Mouse (Mus musculus): ENCODE results near the gene Fhad1. TPM values are rescaled to one million over a fixed set of nuclear protein-coding genes. Genes with fewer than 3 reads are reported as not detected.

Fhad1 gene
- total RNA-seq, 2 experiments from 2014 or later: 5.1 to 10.8 TPM

- intact Hi-C loops (cut with DNase I): no loop called here
- DNase-seq (ENCODE audit: low spot score in 2 of 2): no peak
These were observed 113.0 kb downstream of the Fhad1 start for GRCm38 (mm10) chr4:141901711-141902478.

- DNase-seq (ENCODE audit: low spot score in 2 of 2): no peak
- intact Hi-C loops (cut with DNase I): no loop called here
These were observed 114.5 kb downstream of the Fhad1 start for GRCm38 (mm10) chr4:141900421-141900820.

DNA sequence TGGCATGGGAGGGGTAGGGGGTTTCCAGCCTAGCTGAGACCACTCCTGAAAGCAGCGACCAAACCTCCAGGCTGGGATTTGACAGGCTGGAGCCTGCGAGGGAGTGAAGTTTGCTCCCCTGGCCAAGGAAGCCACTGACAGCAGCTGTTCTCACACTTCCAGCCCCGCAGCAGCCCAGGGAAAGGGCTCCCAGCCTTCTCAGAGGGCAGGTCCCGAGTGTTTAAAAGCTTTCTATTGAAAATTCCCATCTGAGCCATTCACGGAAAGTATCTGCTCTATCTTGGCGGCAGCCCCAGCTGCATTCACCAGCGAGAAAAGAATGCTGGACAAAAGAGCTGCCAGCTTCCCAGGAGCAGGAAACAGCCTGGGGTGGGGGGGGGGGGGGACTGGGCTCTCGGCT, 114.9 kb downstream of the Fhad1 start:
- intact Hi-C loops (cut with DNase I): no loop called here
- no peak for DNase-seq (ENCODE audit: low spot score in 2 of 2)

GRCm38 (mm10) chr4:141898905-141899304, 116.0 kb downstream of the Fhad1 start:
- DNase-seq (ENCODE audit: low spot score in 2 of 2): no peak
- intact Hi-C loops (cut with DNase I): no loop called here

GRCm38 (mm10) chr4:141897838-141898237, 117.0 kb downstream of the Fhad1 start:
- DNase-seq (ENCODE audit: low spot score in 2 of 2): no peak
- intact Hi-C loops (cut with DNase I): no loop called here

GRCm38 (mm10) chr4:141897225-141897624, 117.7 kb downstream of the Fhad1 start:
- DNase-seq (ENCODE audit: low spot score in 2 of 2): no peak
- intact Hi-C loops (cut with DNase I): no loop called here

DNA sequence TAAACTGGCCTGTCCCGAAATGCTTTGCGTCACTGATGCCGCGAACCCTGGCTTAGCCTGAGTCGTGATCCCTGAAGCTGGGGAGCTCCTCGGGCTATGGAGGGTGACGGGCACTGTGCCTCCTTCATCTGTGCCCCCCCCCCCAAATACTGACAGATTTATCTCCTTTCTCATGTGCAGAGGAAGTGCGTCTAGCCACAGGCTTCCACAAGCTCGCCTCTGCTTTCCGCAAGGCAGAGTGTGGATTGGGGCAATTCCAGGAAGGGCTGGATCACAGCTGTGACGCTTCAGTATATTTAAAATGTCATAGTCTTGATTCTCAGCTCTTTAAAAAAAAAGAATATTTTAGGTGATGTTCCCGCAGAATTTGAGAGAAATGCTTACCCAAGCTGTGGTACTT, 119.1 kb downstream of the Fhad1 start:
- peak in 1 of 2 experiments; percentile 38 for DNase-seq (ENCODE audit: low spot score in 2 of 2)
- intact Hi-C loops (cut with DNase I): no loop called here

DNA sequence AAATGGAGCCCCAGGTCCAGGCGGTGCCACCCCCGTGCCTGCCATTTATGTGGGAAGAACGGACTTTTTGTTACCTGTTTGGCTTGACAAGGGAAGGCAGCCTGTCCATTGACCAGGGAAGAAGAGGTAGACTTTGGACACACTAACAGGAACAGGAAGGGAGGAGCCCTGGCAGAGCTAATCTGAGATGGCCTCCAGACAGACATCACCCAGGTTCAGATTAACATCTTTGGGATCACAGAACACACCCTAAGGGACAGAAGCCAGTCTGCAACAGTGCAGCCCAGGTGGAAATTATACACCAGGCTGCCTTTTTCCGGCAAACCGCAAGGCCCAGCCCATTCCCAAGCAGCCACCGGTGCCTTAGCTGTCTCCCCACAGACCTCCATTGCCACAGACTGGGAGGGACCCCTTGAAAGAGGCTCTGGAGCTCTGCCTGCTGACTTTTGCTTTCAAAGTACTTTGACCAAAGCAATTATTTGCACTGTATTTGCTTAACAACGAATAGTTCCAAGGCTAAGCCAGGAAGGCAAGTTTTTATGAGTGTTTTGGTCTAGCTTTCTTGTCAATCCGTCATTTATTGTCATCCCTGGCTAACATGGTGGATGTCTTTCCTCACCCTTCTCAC, 121.6 kb downstream of the Fhad1 start:
- DNase-seq (ENCODE audit: low spot score in 2 of 2): no peak
- intact Hi-C loops (cut with DNase I): no loop called here

- DNase-seq (ENCODE audit: low spot score in 2 of 2): no peak
- intact Hi-C loops (cut with DNase I): no loop called here
These were observed 128.4 kb downstream of the Fhad1 start for GRCm38 (mm10) chr4:141886385-141886968.

GRCm38 (mm10) chr4:141885451-141885850, 129.4 kb downstream of the Fhad1 start:
- DNase-seq (ENCODE audit: low spot score in 2 of 2): peak; percentile 70 to 80
- intact Hi-C loops (cut with DNase I): no loop called here

DNA sequence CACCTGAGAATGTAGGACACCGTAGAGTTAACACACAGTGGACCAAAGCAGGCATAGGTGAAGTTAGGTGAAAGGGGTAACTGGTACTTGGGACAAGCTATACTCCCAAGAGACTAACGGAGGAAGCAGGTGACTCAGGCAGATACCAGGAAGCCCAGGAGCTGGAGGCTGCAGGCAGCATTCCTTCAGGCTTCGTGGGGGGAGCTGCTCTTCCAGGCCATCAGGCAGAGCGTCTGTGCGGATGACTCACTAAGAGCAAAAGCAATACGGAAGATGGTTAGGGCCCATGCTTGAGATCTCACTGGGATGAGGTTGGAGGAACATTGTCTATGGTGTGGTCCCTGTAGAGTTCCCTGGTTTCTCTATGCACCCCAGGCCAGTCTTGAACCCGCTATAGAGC, 132.0 kb downstream of the Fhad1 start:
- no peak for DNase-seq (ENCODE audit: low spot score in 2 of 2)
- intact Hi-C loops (cut with DNase I): no loop called here

DNA sequence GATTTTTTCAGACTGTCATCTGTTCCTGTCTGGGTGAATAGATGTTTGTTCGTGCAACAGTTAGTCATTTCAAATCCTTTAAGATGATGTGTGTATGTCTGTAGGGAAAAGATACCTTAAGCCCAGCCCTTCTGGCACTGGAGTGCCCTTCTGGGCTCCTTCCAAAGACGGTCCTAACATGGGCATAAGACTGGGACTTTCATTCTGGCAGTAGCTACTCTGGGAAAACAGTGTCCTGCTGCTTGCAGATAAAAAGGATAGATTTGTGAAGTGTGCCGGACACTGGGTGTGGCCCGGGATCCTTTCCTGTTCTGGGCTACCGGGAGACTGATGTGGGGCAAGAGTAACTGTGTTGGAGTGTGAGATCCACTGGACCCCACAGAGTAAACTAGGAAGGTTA, 132.9 kb downstream of the Fhad1 start:
- no peak for DNase-seq (ENCODE audit: low spot score in 2 of 2)
- intact Hi-C loops (cut with DNase I): no loop called here

GRCm38 (mm10) chr4:141881289-141881914, 133.5 kb downstream of the Fhad1 start:
- DNase-seq (ENCODE audit: low spot score in 2 of 2): no peak
- intact Hi-C loops (cut with DNase I): no loop called here

GRCm38 (mm10) chr4:141879875-141880274, 135.0 kb downstream of the Fhad1 start:
- DNase-seq (ENCODE audit: low spot score in 2 of 2): no peak
- intact Hi-C loops (cut with DNase I): loop anchor here (5.0 kb wide), 1 partner anchor 77 kb away; no protein-coding TSS in a partner anchor

- no peak for DNase-seq (ENCODE audit: low spot score in 2 of 2)
- intact Hi-C loops (cut with DNase I): loop anchor here (5.0 kb wide), 1 partner anchor 78 kb away; no protein-coding TSS in a partner anchor
These were observed 135.8 kb downstream of the Fhad1 start for GRCm38 (mm10) chr4:141879074-141879473.

- no peak for DNase-seq (ENCODE audit: low spot score in 2 of 2)
- intact Hi-C loops (cut with DNase I): loop anchor here (5.0 kb wide), 1 partner anchor 79 kb away; no protein-coding TSS in a partner anchor
These were observed 136.3 kb downstream of the Fhad1 start for GRCm38 (mm10) chr4:141878621-141879020.

DNA sequence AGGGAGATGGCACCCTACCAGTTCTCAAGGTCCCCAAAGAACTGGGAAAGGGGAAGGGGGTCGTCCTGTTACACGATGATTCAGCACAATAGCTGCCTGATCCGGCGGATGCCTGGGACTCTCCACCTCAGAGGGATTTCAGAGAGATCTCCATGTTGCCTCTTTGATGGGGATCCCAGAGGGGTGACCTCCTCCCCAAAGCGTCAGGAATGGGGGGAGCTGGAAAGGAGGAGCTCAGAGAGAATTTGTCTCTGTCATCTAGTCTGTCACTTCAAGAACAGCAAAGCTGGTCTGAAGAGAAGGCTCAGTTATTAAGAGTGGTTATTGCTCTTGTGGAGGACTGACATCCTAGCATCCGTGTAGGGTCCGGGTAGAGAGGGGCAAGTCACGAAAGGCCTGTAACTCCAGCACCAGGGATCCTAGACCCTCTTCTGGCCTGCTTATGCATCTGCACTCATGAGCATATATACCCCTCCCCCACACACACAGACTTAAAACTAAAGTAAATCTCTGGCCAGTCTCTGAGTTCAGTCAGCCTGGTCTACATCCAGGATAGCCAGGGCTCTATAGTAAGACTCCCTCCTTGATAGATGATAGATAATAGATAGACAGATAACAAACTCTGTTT, 139.3 kb downstream of the Fhad1 start:
- intact Hi-C loops (cut with DNase I): loop anchor here (5.0 kb wide), 1 partner anchor 82 kb away; no protein-coding TSS in a partner anchor
- no peak for DNase-seq (ENCODE audit: low spot score in 2 of 2)

GRCm38 (mm10) chr4:141874601-141875460, 140.1 kb downstream of the Fhad1 start, which contains the start of gene Efhd2:
Gene Efhd2 (minus strand): TSS chr4:141874920.
- peak; percentile 77 to 88 for DNase-seq (ENCODE audit: low spot score in 2 of 2)
- intact Hi-C loops (cut with DNase I): loop anchor here (5.0 kb wide), 1 partner anchor 82 kb away; no protein-coding TSS in a partner anchor
